Mouse (Mus musculus) limb, embryonic 14.5 days (tissue): ENCODE measurements around the gene Cacna1e. TPM values are rescaled to one million over a fixed set of nuclear protein-coding genes. Genes with fewer than 3 reads are reported as not detected.

Source experiments
- ATAC-seq: fragments of 200-750 bp; cut with Nextera tagmentation; 2 replicates; pipeline ENCODE4 v1.8.0; 2017; ENCODE audit warnings: low read depth, moderate number of reproducible peaks, moderate TSS enrichment; ENCODE audit not compliant: low FRiP score
- DNase-seq: peaks from one replicate; pipeline ENCODE4 v3.0.0-alpha.2; 2015; ENCODE audit warnings: low spot score
- H3K27ac ChIP-seq: fragments of 300-500 bp; sonication (generic); replicated peaks from 2 replicates; pipeline ENCODE4 v1.5.1; 2014; ENCODE audit warnings: low read depth, mild to moderate bottlenecking, low read length, moderate library complexity, mixed read lengths
- H3K27me3 ChIP-seq: fragments of 300-500 bp; sonication (generic); 2 replicates; pipeline ENCODE4 v1.6.1; 2014; ENCODE audit warnings: low read length, mixed read lengths; ENCODE audit not compliant: control insufficient read depth, insufficient read depth
- H3K36me3 ChIP-seq: fragments of 300-500 bp; sonication (generic); 2 replicates; pipeline ENCODE4 v1.6.1; 2014; ENCODE audit warnings: mild to moderate bottlenecking, low read length, moderate library complexity, mixed read lengths; ENCODE audit not compliant: control insufficient read depth, insufficient read depth
- H3K4me1 ChIP-seq: fragments of 300-500 bp; sonication (generic); 2 replicates; pipeline ENCODE4 v1.6.1; 2014; ENCODE audit warnings: antibody characterized with exemption, low read length, mixed read lengths; ENCODE audit not compliant: control insufficient read depth, insufficient read depth
- H3K4me2 ChIP-seq: fragments of 300-500 bp; sonication (generic); replicated peaks from 2 replicates; pipeline ENCODE4 v1.6.1; 2014; ENCODE audit warnings: low read depth, mild to moderate bottlenecking, low read length, moderate library complexity; ENCODE audit not compliant: severe bottlenecking
- H3K4me3 ChIP-seq: fragments of 300-500 bp; sonication (generic); replicated peaks from 2 replicates; pipeline ENCODE4 v1.5.1; 2014; ENCODE audit warnings: low read length
- H3K9ac ChIP-seq: fragments of 300-500 bp; sonication (generic); 2 replicates; pipeline ENCODE4 v1.6.1; 2014; ENCODE audit warnings: mild to moderate bottlenecking, low read depth, low read length, moderate library complexity; ENCODE audit not compliant: severe bottlenecking
- H3K9me3 ChIP-seq: fragments of 300-500 bp; sonication (generic); 2 replicates; pipeline ENCODE4 v1.6.1; 2016; ENCODE audit warnings: low read length; ENCODE audit not compliant: control insufficient read depth
- POLR2A ChIP-seq: fragments of 200-500 bp; IDR thresholded peaks from 2 replicates; pipeline ENCODE4 v1.8.0; 2012; ENCODE audit warnings: inconsistent platforms, mild to moderate bottlenecking, moderate library complexity, borderline replicate concordance; ENCODE audit not compliant: insufficient read depth, insufficient read length; ENCODE audit errors: extremely low read depth
- WGBS: fragments of 180-500 bp; shearing (Covaris S2); extraction: QIAGEN DNeasy Blood & Tissue Kit; methylation state at CpG from one replicate; pipeline ENCODE4 v1.1.7; 2014; 5-methylcytosine and 5-hydroxymethylcytosine counted together
- polyA plus RNA-seq, 2 experiments: library from polyadenylated mRNA; depleted of rRNA in 1 of 2; stranded (reverse) in 1 of 2; unstranded in 1 of 2; fragments of >200 nt; fragmentation: Nextera tagmentation in 1 of 2; extraction: Ambion mirVana in 1 of 2; gene quantifications; 2 replicates each; pipeline versions ENCODE4 v1.2.1 to v1.2.3; 2012 to 2014

The Cacna1e gene
- polyA plus RNA-seq, 2 experiments = 0.51 to 1.4 TPM

DNA sequence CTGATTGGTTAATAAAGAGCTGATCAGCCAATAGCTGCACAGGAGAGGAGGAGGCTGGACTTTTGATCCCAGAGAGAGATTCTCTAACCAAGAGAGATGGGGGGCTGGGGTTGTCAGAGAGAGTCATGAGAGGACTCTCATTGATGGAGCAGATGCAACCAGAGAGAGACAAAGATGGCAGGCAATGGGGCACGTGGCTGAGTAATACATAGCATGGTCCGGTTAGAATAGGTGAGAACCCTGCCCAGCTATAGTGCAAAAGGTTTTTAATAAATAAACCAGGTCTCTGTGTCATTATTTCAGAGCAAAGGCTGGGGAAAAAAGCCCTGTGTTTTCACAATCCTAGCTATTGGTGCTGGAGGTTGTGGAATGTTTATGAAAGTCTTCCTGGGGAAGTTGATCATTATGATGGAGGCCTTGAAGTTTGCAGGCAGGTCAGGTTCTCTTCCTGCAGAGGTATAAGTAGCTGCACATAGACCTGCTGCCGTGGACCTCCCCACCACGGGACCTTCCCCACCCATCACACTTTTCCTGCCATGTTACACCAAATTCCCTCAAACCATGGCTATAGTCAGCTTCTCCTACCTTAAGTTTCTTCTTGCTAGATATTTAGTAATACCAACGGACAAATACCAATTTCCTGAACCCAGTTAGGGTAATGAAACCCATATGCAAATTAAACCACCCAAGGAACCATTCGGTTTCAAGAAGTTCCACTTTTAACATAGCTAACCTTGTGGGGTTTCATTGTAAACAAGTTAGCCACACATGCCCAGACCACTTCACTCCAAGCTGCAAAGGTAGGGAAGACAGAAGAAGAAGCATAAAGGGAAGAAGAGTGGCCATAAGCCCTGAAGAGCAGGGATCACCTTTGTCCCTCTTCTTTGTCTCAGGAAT, 35.4 kb downstream of the Cacna1e start:
- ATAC-seq (no peak), DNase-seq (no peak)
- H3K4me2 ChIP-seq = no peak overlapping the region
- no peak for TF ChIP-seq POLR2A
- no peak overlapping the region for H3K4me3 ChIP-seq
- H3K9ac ChIP-seq = no peak overlapping the region
- 64% methylated on average over 6 of the region's 6 CpGs for WGBS
- H3K36me3 ChIP-seq = no peaks in the 10 kb centered on the region
- H3K4me1 ChIP-seq = no peaks in the 10 kb centered on the region
- no peaks in the 10 kb centered on the region for H3K9me3 ChIP-seq
- no peaks in the 10 kb centered on the region for H3K27me3 ChIP-seq
- no peak overlapping the region for H3K27ac ChIP-seq

DNA sequence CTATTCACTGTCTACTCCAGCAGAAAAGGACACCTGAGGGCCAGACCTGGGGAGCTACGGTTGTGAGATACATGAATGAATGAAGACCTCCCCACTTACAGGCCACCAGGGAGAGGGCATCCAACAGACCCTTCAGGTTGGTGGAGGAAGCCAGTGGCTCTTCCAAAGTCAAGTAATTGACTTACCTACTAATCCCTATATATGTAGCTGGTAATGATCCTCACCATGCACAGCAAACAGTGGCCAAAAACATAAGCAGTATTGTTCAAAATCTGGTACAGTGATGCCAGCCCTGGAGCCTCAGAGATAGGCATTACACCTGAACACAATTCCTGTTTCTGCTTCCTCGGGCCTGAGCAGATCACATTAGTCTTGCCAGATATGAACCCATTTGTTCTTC, 37.4 kb downstream of the Cacna1e start:
- no peaks in the 10 kb centered on the region for H3K27me3 ChIP-seq
- no peaks in the 10 kb centered on the region for H3K36me3 ChIP-seq
- ATAC-seq = no peak
- WGBS = 84% methylated on average over 2 of the region's 2 CpGs
- H3K4me1 ChIP-seq = no peaks in the 10 kb centered on the region
- no peaks in the 10 kb centered on the region for H3K9me3 ChIP-seq
- no peak for TF ChIP-seq POLR2A
- no peak overlapping the region for H3K27ac ChIP-seq
- no peak for DNase-seq
- no peak overlapping the region for H3K9ac ChIP-seq
- H3K4me2 ChIP-seq = no peak overlapping the region
- no peak overlapping the region for H3K4me3 ChIP-seq

DNA sequence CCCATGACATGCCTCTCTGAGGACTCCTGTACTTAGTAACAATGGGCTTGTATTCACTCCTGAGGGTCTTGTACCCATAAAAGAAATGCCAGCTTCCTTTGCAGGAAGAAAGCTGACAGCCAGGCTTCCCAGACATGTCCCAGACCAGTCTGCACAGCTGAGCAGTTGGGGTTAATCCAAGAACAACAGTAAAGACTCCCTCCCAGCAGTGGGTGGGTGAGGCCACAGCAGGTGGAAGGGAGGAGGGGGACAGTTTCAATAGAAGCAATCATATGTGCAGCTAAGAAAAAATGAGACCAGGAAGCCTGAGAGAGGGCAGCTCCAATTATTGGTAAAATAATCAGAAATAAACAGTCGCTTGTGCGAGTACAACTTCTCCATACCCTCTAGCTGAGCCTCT, 40.9 kb downstream of the Cacna1e start:
- Histone ChIP-seq H3K36me3 (no peaks in the 10 kb centered on the region), H3K4me1 (no peaks in the 10 kb centered on the region), H3K9me3 (no peaks in the 10 kb centered on the region), H3K9ac (no peak overlapping the region), H3K27ac (no peak overlapping the region), H3K4me3 (no peak overlapping the region), H3K27me3 (no peaks in the 10 kb centered on the region), H3K4me2 (no peak overlapping the region)
- ATAC-seq (no peak), DNase-seq (peak; percentile 10)
- TF ChIP-seq POLR2A = no peak
- 86% methylated on average over 2 of the region's 2 CpGs for WGBS

DNA sequence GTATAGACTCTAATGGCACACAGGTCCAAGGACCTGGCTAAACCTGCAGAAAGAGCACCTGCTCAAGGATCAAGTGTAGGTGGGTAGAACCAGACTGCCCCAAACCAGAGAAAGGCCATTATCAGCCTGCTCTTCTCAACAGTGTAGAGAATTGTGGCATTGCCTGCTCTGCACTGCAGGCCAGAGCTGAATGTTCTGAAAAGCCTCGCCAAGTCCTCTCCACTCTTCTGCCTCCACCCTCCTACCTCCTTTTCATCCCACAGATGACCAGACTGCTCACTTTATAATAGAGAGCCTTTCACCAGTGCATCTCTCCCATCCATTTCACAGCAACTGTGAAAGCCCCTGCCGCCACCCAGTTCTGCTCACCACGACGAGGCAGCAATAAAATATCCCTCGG, 42.0 kb downstream of the Cacna1e start:
- no peak for DNase-seq
- TF ChIP-seq POLR2A = no peak
- H3K9ac ChIP-seq = no peak overlapping the region

DNA sequence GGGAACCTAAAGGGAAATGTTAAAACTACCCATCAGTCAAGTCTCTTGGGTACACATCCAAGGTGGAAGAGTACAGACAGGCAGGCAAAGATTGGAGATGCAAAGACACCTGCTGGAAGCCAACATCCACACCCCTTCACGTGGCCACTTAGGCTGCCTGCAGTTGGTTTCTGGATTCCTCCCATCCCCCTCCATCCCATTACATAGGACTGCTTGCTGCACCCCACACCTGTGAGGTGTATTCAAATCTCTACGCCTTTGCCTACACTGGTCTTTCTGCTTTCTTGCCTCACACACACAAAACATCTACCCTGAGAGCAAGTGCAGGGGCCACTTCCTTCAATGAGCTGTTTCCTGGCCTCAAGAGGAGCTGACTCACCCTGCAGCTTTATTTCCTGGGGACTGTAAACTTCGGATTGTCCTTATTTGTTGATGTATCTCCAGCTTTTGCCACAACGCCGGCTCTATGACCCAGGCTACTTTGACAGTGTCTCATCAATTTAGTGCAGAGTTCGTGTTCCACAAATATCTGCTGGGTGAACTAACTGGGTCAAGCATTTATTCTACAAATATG, 43.2 kb downstream of the Cacna1e start:
- H3K9me3 ChIP-seq = no peaks in the 10 kb centered on the region
- WGBS = 66% methylated on average over 6 of the region's 6 CpGs
- no peak overlapping the region for H3K27ac ChIP-seq
- no peaks in the 10 kb centered on the region for H3K4me1 ChIP-seq
- no peaks in the 10 kb centered on the region for H3K36me3 ChIP-seq
- H3K4me3 ChIP-seq = no peak overlapping the region
- no peak for DNase-seq
- H3K27me3 ChIP-seq = no peaks in the 10 kb centered on the region
- H3K9ac ChIP-seq = no peak overlapping the region
- no peak for TF ChIP-seq POLR2A
- no peak for ATAC-seq
- no peak overlapping the region for H3K4me2 ChIP-seq

More for the DNA sequence above, 42.0 kb downstream of the Cacna1e start:
- 67% methylated on average over 5 of the region's 5 CpGs for WGBS
- no peak for ATAC-seq
- H3K9me3 ChIP-seq = no peaks in the 10 kb centered on the region
- no peak overlapping the region for H3K27ac ChIP-seq
- no peaks in the 10 kb centered on the region for H3K27me3 ChIP-seq
- H3K4me2 ChIP-seq = no peak overlapping the region
- H3K36me3 ChIP-seq = no peaks in the 10 kb centered on the region
- H3K4me1 ChIP-seq = no peaks in the 10 kb centered on the region
- H3K4me3 ChIP-seq = no peak overlapping the region
